Mouse (Mus musculus): ENCODE measurements around the gene Mrpl55. TPM values are rescaled to one million over a fixed set of nuclear protein-coding genes. Genes with fewer than 3 reads are reported as not detected.
A peak's percentile ranks its signal among the peaks of the same experiment; 100 is the strongest.
"Not testable (repeated sequence)": the region's sequence is repeated elsewhere in the genome, so short reads cannot be mapped to it uniquely, and the experiment has no call there.

Gene Mrpl55
- total RNA-seq, 2 experiments from 2014 or later = 37.3 to 39.3 TPM

GRCm38 (mm10) chr11:59208153-59208831 is 6.0 kb downstream of the Mrpl55 start, which contains the start of gene 2310033P09Rik:
2310033P09Rik (plus strand) TSS chr11:59208321.
- H3K27ac ChIP-seq = peak within 1 kb of the TSS; percentile 90
- no peak for TF ChIP-seq CTCF (conservative IDR thresholded peaks at IDR 0.05)
- DNase-seq (ENCODE audit: low spot score in 2 of 2) = peak; percentile 96
- H3K4me3 ChIP-seq = peak within 1 kb of the TSS; percentile 100

DNA sequence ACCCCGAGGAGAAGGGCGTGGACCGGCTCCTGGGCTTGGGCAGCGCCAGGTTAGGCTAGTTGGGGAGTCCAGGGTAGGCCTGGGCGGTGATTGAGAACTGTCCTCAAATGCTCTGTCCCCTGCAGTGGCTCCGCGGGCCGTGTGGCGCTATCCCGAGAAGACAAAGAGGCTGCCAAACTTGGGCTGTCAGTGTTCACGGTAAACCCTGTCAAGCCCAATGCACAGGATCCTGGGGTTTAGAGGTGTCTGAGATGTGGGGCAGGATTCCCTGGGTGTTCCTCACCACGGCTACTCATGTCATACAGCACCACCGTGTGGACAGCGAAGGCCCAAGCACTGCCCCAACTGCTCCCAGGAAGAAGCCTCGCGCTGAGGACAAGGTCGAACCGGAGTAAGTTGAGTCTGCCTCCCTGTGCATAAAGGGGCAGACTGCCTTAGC is 6.7 kb downstream of the Mrpl55 start:
- H3K27ac ChIP-seq = peak overlapping the region; percentile 90
- peak; percentile 76 for TF ChIP-seq CTCF (conservative IDR thresholded peaks at IDR 0.05)
- peak in 1 of 2 experiments; percentile 35 for DNase-seq (ENCODE audit: low spot score in 2 of 2)

DNA sequence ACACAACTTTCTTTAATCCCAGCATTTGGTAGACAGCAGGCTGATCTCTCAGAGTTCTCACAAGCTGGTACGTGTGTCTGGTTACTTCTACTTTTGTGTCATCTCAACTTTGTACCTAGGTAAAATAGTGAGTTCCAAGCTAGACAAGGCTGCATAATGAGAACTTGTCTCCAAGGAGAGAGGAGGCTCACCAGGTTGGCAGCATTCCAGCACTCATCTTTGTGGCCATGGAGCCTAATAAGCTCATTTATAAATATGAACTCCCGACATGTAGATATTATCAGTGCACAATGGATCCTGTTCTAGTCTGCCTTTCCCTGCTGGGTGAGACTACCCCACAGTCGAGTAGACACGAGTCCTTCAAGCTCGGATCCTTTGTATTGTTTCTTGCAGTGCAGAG is 7.3 kb downstream of the Mrpl55 start:
- DNase-seq (ENCODE audit: low spot score in 2 of 2) = no peak
- TF ChIP-seq CTCF (conservative IDR thresholded peaks at IDR 0.05) = no peak
- Histone ChIP-seq H3K27ac (peak overlapping the region; percentile 90), H3K4me3 (peak overlapping the region; percentile 100)

More for the DNA sequence above, 6.7 kb downstream of the Mrpl55 start:
- H3K4me3 ChIP-seq = peak overlapping the region; percentile 100

DNA sequence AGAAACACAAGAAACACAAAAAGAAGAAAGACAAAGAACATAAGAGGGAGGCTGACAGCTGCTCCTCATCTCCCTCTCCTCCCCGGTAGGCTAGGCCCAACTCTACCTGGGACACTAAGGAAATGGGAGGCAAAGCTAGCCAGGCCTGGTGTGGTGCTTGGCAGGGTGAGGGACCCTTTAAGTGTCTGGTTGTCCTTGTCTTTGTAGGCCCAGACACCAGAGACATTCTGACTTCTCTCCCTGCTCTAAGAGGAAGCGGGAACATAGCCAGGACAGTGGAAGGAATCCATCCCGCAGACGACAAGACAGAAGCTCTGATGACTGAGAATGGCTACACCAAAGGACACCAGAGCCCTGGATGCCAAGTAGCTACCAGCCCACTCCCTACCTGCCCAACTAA is 7.7 kb downstream of the Mrpl55 start:
- no peak overlapping the region for H3K4me3 ChIP-seq
- no peak for DNase-seq (ENCODE audit: low spot score in 2 of 2)
- H3K27ac ChIP-seq = no peak overlapping the region; the same call in 1 of the 2 replicates
- no peak for TF ChIP-seq CTCF (conservative IDR thresholded peaks at IDR 0.05)

GRCm38 (mm10) chr11:59211561-59211960 is 9.3 kb downstream of the Mrpl55 start:
- H3K4me3 ChIP-seq; H3K27ac ChIP-seq; DNase-seq (ENCODE audit: low spot score in 2 of 2): not testable (repeated sequence)

DNA sequence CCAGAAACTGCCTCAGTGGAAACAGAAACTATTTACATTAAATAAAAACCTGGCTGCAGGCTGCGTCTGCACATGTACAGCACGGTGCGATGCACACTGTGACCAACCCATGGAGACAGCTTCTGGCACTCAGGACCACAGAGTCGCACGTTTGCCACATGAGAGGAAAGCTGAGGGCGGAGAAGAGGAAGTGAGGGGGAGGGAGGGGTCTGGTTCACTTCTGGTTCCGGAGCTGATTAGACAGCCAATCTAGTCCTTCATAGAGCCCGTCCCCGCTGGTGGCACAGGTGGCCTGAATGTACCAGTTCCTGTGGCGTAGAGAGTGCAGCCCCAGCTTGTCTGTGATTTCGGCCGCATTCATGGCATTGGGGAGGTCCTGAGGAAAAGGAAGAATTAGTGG is 10.0 kb downstream of the Mrpl55 start:
- peak overlapping the region; percentile 8; the same call in 1 of the 2 replicates for H3K27ac ChIP-seq
- not testable (repeated sequence) for DNase-seq (ENCODE audit: low spot score in 2 of 2); H3K4me3 ChIP-seq

DNA sequence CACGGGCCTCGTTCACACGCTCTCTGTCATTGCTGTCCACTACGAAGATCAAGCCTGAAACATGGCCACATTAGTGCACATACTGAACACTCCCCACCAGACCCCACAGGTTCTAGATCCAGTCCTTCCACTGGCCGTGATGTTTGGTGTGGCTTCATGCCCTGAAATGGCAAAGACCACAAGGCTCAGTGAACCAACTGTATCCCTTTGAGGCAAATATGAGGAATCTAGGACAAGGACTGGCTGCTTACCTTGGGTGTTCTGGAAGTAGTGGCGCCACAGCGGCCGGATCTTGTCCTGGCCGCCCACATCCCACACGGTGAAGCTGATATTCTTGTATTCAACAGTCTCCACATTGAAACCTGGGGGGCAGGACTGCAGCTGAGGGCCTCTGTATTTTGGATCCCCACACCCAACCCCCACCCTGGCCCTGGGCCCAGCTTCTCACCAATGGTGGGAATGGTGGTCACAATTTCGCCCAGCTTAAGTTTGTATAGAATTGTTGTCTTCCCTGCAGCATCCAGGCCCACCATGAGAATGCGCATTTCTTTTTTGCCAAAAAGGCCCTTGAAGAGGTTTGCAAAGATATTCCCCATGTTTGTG is 10.7 kb downstream of the Mrpl55 start:
- no peak for TF ChIP-seq CTCF (conservative IDR thresholded peaks at IDR 0.05)
- H3K27ac ChIP-seq = peak overlapping the region; percentile 19; the same call in 1 of the 2 replicates
- DNase-seq (ENCODE audit: low spot score in 2 of 2) = no peak

DNA sequence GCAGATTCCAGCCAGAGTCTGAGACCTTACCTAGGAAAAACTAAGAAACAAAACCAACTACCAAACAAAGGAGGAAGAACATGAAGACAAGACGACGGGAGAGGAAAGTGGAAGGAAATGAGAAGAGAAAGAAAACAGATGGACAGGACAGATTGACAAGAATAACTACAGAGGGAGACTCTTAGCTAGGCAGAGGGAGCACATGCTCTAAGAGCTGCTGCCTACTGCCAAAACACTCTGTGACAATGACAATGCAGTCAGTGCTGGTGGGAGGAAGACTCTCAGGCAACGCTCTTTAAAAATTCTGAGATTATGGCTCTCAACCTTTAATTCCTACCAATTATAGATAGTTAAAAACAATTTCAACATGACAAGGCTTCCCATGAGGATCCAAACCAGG is 14.7 kb downstream of the Mrpl55 start:
- no peak for TF ChIP-seq CTCF (conservative IDR thresholded peaks at IDR 0.05)
- DNase-seq (ENCODE audit: low spot score in 2 of 2) = peak; percentile 44 to 83
- Histone ChIP-seq H3K4me3 (no peak overlapping the region), H3K27ac (peak overlapping the region; percentile 63)

More for the DNA sequence above, 10.7 kb downstream of the Mrpl55 start:
- H3K4me3 ChIP-seq = no peak overlapping the region

DNA sequence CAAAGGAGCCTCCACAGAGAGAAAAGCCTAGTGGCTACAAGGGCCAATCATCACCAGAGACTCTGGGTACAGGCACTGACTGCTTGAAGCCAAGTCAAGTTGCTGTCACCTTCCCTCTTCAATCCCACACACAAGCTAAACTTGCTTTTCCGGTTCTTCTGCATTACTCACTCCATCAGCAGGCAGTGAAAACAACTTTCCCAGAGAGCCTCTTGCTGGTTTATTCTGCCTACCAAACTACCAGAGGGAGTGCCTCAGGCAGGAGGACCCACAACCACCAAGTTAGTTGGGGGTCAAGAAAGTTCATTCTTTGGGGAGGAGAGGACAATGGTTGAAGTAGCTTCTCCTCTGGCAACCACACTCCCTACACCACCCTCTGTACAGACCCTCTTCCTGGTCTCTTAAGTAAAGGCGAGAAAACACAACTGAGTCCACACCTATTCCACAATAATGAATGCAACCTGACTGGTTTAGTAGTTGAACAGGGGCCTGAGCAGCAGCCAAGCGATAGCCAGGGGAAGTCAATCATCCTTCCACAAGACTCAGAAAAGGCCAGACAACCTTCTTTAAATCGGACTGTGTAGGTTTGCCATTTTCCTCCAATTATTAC is 16.2 kb downstream of the Mrpl55 start:
- no peak for DNase-seq (ENCODE audit: low spot score in 2 of 2)
- H3K27ac ChIP-seq = peak overlapping the region; percentile 63
- no peak for TF ChIP-seq CTCF (conservative IDR thresholded peaks at IDR 0.05)

GRCm38 (mm10) chr11:59219064-59219463 is 16.8 kb downstream of the Mrpl55 start:
- TF ChIP-seq CTCF (conservative IDR thresholded peaks at IDR 0.05) = peak; percentile 75
- H3K4me3 ChIP-seq = no peak overlapping the region
- DNase-seq (ENCODE audit: low spot score in 2 of 2) = no peak

More for the DNA sequence above, 16.2 kb downstream of the Mrpl55 start:
- H3K4me3 ChIP-seq = no peak overlapping the region

DNA sequence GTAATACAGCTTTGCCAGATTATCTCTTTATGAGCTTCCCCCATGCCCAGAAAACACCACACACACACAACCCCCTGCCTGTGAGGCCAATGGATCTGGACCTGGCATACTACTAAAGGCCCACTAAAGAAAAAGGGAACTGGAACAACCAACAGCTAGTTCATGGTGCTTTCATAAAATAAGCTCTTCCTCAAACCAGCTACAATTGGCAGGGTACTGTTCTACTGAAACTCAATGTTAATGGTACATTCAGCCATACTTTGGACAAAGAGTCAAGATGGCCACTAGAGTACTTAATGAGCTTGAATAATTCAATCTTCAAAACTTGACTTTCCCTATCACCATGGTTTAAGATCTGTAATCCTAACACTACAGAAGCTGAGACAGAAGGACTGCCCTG is 19.3 kb downstream of the Mrpl55 start:
- DNase-seq (ENCODE audit: low spot score in 2 of 2) = no peak
- H3K27ac ChIP-seq = 0 out of 2 replicates have a peak overlapping the region, but pooled peaks have one; percentile 14
- TF ChIP-seq CTCF (conservative IDR thresholded peaks at IDR 0.05) = no peak
- H3K4me3 ChIP-seq = no peak overlapping the region

More at GRCm38 (mm10) chr11:59219064-59219463, 16.8 kb downstream of the Mrpl55 start:
- 0 out of 2 replicates have a peak overlapping the region, but pooled peaks have one; percentile 63 for H3K27ac ChIP-seq

DNA sequence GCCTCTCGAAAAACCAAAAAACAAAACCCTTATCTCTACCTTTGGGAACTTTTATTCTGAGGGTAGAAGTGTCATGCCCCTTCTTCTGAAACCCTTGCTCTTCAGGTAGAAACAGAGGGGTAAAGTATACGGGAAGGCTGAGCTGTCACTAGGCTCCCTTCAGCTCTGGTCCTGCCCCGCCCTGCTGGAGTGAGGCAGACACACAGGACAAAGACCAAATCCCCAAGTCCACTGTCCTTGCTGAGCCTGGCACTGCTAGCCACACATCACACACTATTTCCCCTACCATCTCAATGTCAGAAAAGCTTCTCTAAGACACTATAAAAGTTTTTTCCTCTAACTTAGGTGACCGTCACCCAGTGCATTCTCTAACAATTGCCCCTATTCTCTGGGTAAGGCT is 20.0 kb downstream of the Mrpl55 start:
- Histone ChIP-seq H3K27ac (peak overlapping the region; percentile 6; the same call in 1 of the 2 replicates), H3K4me3 (no peak overlapping the region)
- DNase-seq (ENCODE audit: low spot score in 2 of 2) = no peak
- TF ChIP-seq CTCF (conservative IDR thresholded peaks at IDR 0.05) = 0 out of 2 replicates have a peak, but pooled peaks have one; percentile 5

DNA sequence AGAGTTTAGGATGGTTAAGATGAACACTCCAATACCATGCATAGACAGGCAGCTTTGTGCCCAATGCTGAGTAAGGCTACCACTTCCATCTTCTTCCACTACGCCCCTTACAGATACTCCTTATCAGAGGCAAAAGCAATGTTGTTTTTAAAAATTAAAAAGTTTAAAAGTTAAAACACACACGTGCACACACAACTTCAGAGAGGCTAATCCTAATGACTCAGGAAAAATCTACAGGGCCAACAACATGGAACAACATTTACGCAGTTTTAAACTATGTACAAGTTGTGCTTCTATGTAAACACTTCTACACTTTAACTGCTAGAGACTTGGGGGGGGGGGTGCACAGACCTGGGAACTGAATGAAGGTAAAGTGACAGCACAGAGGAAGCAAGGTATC is 21.7 kb downstream of the Mrpl55 start:
- no peak overlapping the region for H3K4me3 ChIP-seq
- DNase-seq (ENCODE audit: low spot score in 2 of 2) = no peak
- no peak overlapping the region for H3K27ac ChIP-seq
- no peak for TF ChIP-seq CTCF (conservative IDR thresholded peaks at IDR 0.05)

Data from layer of hippocampus, adult 2 months (tissue).